Comparison of ENCODE assay signal across 18 mouse cellular contexts in genomic region chr7:73604597-73604996, GRCm38 (mm10).
"Had no signal": no experiment of that assay in that cellular context is flagged by ENCODE, and none has a peak within 500 bp of the region (broad histone marks: within the 10 kb centered on the region; RNA-seq: fewer than 3 reads in every experiment).

No protein-coding gene starts in this region.

- DNase-seq: lung, embryonic 14.5 days; lung, postnatal 10 days; lung, postnatal 4 days; midbrain, embryonic 14.5 days; retina, postnatal 1 day; right cerebral cortex, adult 18-20 months; right cerebral cortex, postnatal 25 days; right cerebral cortex, postnatal 4 days; spleen, adult 18-20 months; thymus, adult 18-20 months; thymus, postnatal 14 days; thymus, postnatal 36 days had no signal

- H3K4me2 ChIP-seq: lung, embryonic 14.5 days; midbrain, embryonic 12.5 days; neural tube, embryonic 13.5 days; neural tube, embryonic 15.5 days had no signal

- H3K4me3 ChIP-seq: midbrain, embryonic 10.5 days; midbrain, embryonic 12.5 days; myocyte; neural tube, embryonic 13.5 days; neural tube, embryonic 15.5 days had no signal

- H3K9ac ChIP-seq: lung, embryonic 14.5 days; midbrain, embryonic 12.5 days; neural tube, embryonic 13.5 days; neural tube, embryonic 15.5 days had no signal

- H3K9me3 ChIP-seq: midbrain, embryonic 12.5 days; neural tube, embryonic 13.5 days; neural tube, embryonic 15.5 days had no signal

- H3K27me3 ChIP-seq: midbrain, embryonic 12.5 days; neural tube, embryonic 13.5 days; neural tube, embryonic 15.5 days had no signal

- H3K27ac ChIP-seq: midbrain, embryonic 10.5 days; midbrain, embryonic 12.5 days; neural tube, embryonic 13.5 days; neural tube, embryonic 15.5 days had no signal

- H3K36me3 ChIP-seq: midbrain, embryonic 10.5 days; midbrain, embryonic 12.5 days; neural tube, embryonic 13.5 days; neural tube, embryonic 15.5 days had no signal

- ATAC-seq: midbrain, embryonic 16.5 days had no signal
